Mouse (Mus musculus) forebrain, embryonic 10.5 days (tissue): ENCODE measurements at regions not wholly inside any gene's neighbourhood (a gene's known extent, or its start where the extent isn't known, plus 50 kb on each side); places are given as distances from the start of the nearest gene placed in this dataset.
A peak's percentile ranks its signal among the peaks of the same experiment; 100 is the strongest.

Source experiments
- DNase-seq: peaks from one replicate; pipeline ENCODE4 v3.0.0-alpha.2; 2017; ENCODE audit warnings: low spot score; ENCODE audit errors: extremely low spot score
- H3K27ac ChIP-seq: fragments of 300-500 bp; sonication (generic); 2 replicates; pipeline ENCODE4 v1.5.1; 2016; ENCODE audit warnings: mild to moderate bottlenecking
- H3K27me3 ChIP-seq: fragments of 300-500 bp; sonication (generic); 2 replicates; pipeline ENCODE4 v1.6.1; 2016; ENCODE audit warnings: mild to moderate bottlenecking; ENCODE audit not compliant: poor library complexity, severe bottlenecking
- H3K36me3 ChIP-seq: fragments of 300-500 bp; sonication (generic); replicated peaks from 2 replicates; pipeline ENCODE4 v1.6.1; 2016; ENCODE audit warnings: mild to moderate bottlenecking, moderate library complexity
- H3K4me1 ChIP-seq: fragments of 300-500 bp; sonication (generic); 2 replicates; pipeline ENCODE4 v1.6.1; 2016
- H3K4me3 ChIP-seq: fragments of 300-500 bp; sonication (generic); 2 replicates; pipeline ENCODE4 v1.5.1; 2016; ENCODE audit warnings: mild to moderate bottlenecking, moderate library complexity
- H3K9me3 ChIP-seq: fragments of 300-500 bp; sonication (generic); 2 replicates; pipeline ENCODE4 v1.6.1; 2016; ENCODE audit warnings: mild to moderate bottlenecking, moderate library complexity
- WGBS: fragments of 180-500 bp; shearing (Covaris S2); methylation state at CpG from one replicate; pipeline ENCODE4 v1.1.7; 2016; 5-methylcytosine and 5-hydroxymethylcytosine counted together

DNA sequence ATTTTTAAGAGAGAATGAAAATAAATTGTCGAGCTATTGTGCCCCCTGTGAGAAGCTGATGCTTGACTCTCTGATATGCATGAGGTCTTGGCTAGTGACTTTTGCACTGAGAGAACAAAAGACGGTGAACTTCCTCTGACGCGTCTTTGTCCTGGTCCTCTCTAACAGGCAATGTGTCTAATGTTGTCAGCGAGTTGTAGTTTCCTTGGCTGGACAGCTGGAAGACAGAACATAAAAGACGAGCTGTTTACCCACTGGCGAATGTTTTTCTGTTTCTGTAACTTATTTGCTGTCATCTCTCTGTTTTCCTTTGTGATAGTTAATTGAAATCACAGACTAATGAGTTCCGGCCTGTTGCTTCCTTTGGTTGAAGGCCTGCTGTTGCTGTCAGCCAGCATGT lies 208.4 kb upstream of the Tnc start:
- no peak overlapping the region for H3K27ac ChIP-seq
- no peaks in the 10 kb centered on the region for H3K9me3 ChIP-seq
- WGBS: 79% methylated on average over 8 of the region's 8 CpGs
- H3K4me3 ChIP-seq: no peak overlapping the region
- no peaks in the 10 kb centered on the region for H3K27me3 ChIP-seq
- no peaks in the 10 kb centered on the region for H3K36me3 ChIP-seq
- H3K4me1 ChIP-seq: no peaks in the 10 kb centered on the region
- no peak for DNase-seq

DNA sequence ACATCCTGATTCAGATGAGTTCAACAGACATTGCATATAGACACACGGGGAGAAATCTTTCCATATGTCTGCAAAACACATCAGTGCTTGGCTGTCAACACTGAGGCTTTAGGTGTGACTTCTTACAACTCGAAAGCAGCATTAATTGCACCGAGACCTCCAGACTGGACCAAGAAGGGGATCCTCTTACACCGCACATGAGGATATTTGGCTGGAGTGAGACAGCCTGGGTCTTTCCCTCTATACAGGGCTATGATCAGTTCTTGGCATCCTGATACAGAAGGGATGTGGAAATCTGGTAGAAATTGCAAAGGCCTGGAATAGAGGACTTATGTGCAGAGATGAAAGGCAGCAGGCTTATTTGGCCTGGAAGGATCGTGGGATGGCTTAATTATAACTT lies 203.9 kb upstream of the Tnc start:
- H3K4me1 ChIP-seq: no peaks in the 10 kb centered on the region
- H3K27ac ChIP-seq: no peak overlapping the region
- 86% methylated on average over 5 of the region's 5 CpGs for WGBS
- H3K27me3 ChIP-seq: no peaks in the 10 kb centered on the region
- no peaks in the 10 kb centered on the region for H3K36me3 ChIP-seq
- no peaks in the 10 kb centered on the region for H3K9me3 ChIP-seq
- no peak overlapping the region for H3K4me3 ChIP-seq
- DNase-seq: no peak

DNA sequence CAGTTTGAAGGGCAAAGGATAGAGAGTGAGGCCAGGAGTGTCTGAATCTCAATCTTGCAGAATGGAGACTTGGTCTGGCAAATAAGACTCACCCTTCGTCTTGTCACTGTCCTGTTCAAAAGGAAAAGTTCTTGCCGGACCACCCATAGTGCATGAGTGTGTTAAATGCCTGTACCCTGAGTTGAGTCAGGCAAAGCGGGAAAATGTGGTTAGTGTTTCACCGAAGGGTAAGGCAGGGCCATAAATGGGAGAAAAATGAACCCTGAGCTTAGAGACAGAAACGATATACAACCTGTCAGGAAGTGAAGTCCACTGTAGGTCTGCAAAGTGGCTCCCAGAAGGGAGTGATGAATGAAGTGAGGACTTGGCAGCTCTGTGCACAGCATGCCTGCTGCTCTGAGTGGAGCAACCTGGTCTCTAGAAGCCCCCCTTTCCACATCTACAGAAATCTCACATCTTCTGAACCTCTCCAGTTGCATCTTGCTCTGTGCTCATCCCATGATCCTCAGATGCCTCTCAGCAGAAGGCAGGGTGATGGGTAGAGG lies 191.5 kb upstream of the Tnc start:
- no peak for DNase-seq
- Histone ChIP-seq H3K4me1 (no peaks in the 10 kb centered on the region), H3K27ac (no peak overlapping the region), H3K36me3 (no peaks in the 10 kb centered on the region), H3K9me3 (no peaks in the 10 kb centered on the region), H3K27me3 (no peaks in the 10 kb centered on the region), H3K4me3 (no peak overlapping the region)
- WGBS: 90% methylated on average over 5 of the region's 5 CpGs

DNA sequence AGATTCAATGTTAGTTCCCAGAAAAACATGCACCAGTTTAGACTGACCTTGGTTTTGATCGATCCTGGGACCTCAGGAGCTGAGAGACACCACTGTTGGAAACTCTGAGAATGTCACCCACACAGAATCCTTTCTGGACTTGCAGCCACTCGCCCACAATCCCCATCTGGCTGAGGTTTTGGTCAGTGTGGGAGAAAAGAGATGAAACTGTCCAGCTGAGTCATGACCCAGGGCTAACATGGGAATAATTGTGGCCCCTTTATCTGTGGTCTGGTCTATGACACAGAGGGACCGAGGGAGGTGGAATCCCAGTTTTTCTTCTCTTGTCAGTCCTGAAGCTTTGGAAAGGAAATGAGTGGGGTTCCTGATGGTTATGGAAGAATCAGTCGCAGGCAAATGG lies 188.7 kb upstream of the Tnc start:
- DNase-seq: no peak
- Histone ChIP-seq H3K36me3 (no peaks in the 10 kb centered on the region), H3K27ac (no peak overlapping the region), H3K4me1 (no peaks in the 10 kb centered on the region), H3K9me3 (no peaks in the 10 kb centered on the region), H3K27me3 (no peaks in the 10 kb centered on the region), H3K4me3 (no peak overlapping the region)
- WGBS: 84% methylated on average over 4 of the region's 4 CpGs

DNA sequence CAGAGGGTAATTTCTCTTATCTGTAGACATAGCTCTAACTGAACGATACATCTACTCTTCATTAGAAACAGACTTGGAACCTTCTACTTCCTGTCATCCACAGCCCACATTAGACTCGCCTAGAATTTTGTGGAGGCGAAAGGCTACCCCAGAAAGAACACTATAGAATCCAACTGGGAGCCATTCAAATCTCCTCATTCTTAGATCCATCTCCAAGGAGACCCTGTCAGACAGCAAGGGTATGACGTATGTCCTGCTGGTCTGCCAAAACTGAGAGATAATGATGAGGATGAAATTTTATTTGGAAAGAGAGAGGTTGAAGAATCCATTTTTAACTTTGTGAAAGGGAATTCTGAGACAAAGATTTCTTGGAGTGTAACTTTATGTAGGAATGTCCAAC lies 185.3 kb upstream of the Tnc start:
- Histone ChIP-seq H3K27ac (no peak overlapping the region), H3K4me1 (no peaks in the 10 kb centered on the region), H3K9me3 (no peaks in the 10 kb centered on the region), H3K4me3 (no peak overlapping the region), H3K27me3 (no peaks in the 10 kb centered on the region), H3K36me3 (no peaks in the 10 kb centered on the region)
- no peak for DNase-seq
- WGBS: 79% methylated on average over 4 of the region's 4 CpGs

DNA sequence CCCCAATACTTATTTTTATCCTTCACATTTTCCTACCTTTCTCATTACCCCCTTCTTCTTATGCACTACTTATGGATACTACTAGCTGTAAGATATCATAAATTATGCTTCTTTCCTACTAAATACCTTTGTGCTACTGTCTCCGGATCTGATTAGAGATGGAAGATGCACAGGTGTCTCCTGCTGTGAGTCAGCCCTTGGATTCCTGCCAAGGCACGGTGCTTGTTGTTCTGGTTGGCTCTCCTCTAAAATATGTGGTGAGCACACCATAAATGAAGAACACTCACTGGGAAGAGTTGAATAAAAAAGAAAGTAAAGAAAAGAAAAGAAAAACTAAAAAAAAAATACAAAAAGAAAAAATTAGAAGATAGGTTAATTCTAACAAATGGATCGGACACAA lies 181.5 kb upstream of the Tnc start:
- DNase-seq: no peak
- H3K4me3 ChIP-seq: no peak overlapping the region
- H3K27ac ChIP-seq: no peak overlapping the region
- no peaks in the 10 kb centered on the region for H3K36me3 ChIP-seq
- H3K27me3 ChIP-seq: no peaks in the 10 kb centered on the region
- no peaks in the 10 kb centered on the region for H3K9me3 ChIP-seq
- no peaks in the 10 kb centered on the region for H3K4me1 ChIP-seq
- WGBS: 86% methylated on average over 3 of the region's 3 CpGs

DNA sequence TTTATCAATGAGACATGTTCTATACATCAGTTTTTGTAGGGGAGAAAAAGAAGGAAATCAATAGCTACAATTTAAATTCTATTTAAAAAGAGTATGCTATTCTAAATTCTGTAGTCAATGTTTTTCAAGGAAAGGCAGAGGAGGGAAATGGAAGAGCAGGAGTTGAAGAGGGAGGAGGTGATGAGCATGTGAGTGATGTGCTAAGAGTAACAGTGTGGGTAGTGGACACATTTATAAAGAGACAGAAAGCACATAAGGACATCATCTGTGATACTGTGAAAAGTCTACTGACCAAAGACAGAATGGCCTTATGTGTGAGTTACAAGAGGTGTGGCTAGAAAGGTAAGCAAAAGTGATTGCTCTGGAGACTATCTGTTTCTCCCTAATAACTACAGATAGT lies 179.8 kb upstream of the Tnc start:
- no peaks in the 10 kb centered on the region for H3K4me1 ChIP-seq
- no peak for DNase-seq
- no peaks in the 10 kb centered on the region for H3K27me3 ChIP-seq
- H3K36me3 ChIP-seq: no peaks in the 10 kb centered on the region
- no peak overlapping the region for H3K4me3 ChIP-seq
- H3K27ac ChIP-seq: no peak overlapping the region
- H3K9me3 ChIP-seq: no peaks in the 10 kb centered on the region

DNA sequence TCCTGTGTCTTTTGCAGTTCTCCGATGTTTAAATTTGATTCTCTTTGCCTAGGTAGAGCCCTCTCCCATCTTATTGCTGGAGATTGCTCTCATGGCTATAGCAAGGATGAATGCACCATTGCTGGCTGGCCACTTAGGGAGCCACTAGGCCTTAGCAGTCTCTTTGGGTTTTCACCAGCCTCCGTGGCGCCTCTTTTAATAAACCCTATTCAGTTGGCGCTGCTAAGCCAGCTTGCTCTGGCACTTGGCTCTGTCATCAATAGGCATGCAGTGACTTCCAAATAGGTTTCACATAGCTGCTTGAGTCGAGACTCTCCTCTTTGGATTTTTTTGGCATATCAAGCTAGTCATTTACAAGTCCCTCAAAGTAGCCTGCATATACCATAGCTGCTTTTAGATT lies 178.1 kb upstream of the Tnc start:
- no peaks in the 10 kb centered on the region for H3K9me3 ChIP-seq
- WGBS: 87% methylated on average over 5 of the region's 5 CpGs

DNA sequence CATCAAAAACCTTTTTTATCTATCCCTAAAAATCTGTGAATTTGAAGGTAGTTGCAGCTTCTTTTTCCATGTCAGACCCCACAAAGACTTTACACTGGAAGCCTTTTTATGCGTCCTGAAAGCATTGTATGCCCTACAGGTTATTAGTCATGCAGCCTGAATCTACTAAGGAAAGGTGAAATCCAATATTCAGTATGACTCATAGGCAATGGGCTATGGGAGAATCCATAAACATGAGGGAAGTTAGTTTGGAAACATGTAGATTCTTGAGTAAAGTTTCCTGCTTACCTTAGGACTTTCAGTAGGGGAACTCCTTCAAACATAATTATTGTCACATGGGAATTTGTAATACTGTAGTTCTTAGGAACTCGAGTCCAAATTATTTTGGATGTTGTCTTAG lies 173.0 kb upstream of the Tnc start:
- H3K4me3 ChIP-seq: no peak overlapping the region
- 82% methylated on average over 2 of the region's 2 CpGs for WGBS
- no peaks in the 10 kb centered on the region for H3K4me1 ChIP-seq
- H3K27me3 ChIP-seq: no peaks in the 10 kb centered on the region
- no peak for DNase-seq
- H3K9me3 ChIP-seq: no peaks in the 10 kb centered on the region
- no peak overlapping the region for H3K27ac ChIP-seq
- no peaks in the 10 kb centered on the region for H3K36me3 ChIP-seq

More for the DNA sequence above, 178.1 kb upstream of the Tnc start:
- Histone ChIP-seq H3K27ac (no peak overlapping the region), H3K4me1 (no peaks in the 10 kb centered on the region), H3K36me3 (no peaks in the 10 kb centered on the region), H3K4me3 (no peak overlapping the region), H3K27me3 (no peaks in the 10 kb centered on the region)
- no peak for DNase-seq

DNA sequence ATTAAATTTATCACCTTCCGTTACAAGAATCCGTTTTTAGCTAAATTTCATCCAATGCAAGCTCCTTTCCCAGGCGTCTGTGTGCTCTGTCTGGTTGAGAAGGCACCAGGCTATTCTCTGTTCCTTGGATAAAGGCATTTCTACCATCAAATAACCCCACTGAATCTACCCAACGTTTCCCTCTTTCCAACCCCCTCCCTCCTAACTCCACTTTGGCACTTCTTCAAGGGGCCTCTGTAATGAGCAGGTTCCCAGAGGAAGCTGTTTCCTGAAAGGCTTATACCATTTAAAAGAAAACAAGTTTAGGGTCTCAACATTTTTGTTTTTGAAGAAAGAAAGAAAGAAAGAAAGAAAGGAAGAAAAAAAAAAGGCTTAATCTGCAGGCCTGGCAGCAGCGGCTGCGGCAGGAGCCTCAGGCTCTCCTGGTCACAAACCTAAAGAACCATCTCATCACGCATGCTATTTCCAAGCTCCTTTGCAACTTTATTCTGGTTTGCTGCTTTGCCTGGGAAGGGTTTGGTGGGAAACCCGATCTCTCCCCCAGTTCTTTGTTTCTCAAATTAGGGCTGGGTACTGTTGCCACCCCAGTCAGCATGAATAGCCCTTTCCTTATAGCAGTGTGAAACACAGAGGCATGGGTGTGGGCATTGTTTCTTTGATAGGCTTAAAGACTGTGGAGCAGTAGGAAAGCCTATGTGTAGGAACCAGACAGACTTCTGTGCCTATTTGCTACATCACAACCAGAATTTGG lies 160.5 kb upstream of the Tnc start:
- Histone ChIP-seq H3K36me3 (no peaks in the 10 kb centered on the region), H3K4me3 (no peak overlapping the region), H3K27ac (peak overlapping the region; percentile 53; the same call in 1 of the 2 replicates), H3K27me3 (no peaks in the 10 kb centered on the region), H3K4me1 (peaks cover 9% of the 10 kb centered on the region), H3K9me3 (no peaks in the 10 kb centered on the region)
- 29% methylated on average over 8 of the region's 8 CpGs for WGBS
- peak; percentile 18 for DNase-seq

DNA sequence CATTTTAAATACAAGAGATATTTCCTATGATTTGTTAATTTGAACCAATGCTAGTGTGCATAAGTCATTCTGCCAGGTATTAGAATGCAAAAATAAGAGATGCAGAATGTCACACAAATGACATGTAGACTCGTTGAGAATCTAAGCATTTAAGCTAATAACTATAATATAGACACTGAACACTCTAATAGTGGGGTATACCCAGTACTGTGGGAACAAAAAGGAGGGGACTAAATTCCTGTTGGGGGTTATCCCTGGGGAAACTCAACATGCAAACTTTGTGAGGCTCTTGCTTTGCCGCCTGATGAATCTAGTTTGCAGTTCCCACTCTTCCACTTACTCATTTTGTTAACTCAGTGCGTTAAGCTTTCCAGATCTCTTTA lies 154.0 kb upstream of the Tnc start:
- H3K4me1 ChIP-seq: no peaks in the 10 kb centered on the region
- no peak overlapping the region for H3K4me3 ChIP-seq
- WGBS: 92% methylated on average over 3 of the region's 3 CpGs
- H3K27ac ChIP-seq: no peak overlapping the region
- DNase-seq: no peak
- H3K27me3 ChIP-seq: no peaks in the 10 kb centered on the region
- no peaks in the 10 kb centered on the region for H3K9me3 ChIP-seq
- no peaks in the 10 kb centered on the region for H3K36me3 ChIP-seq

DNA sequence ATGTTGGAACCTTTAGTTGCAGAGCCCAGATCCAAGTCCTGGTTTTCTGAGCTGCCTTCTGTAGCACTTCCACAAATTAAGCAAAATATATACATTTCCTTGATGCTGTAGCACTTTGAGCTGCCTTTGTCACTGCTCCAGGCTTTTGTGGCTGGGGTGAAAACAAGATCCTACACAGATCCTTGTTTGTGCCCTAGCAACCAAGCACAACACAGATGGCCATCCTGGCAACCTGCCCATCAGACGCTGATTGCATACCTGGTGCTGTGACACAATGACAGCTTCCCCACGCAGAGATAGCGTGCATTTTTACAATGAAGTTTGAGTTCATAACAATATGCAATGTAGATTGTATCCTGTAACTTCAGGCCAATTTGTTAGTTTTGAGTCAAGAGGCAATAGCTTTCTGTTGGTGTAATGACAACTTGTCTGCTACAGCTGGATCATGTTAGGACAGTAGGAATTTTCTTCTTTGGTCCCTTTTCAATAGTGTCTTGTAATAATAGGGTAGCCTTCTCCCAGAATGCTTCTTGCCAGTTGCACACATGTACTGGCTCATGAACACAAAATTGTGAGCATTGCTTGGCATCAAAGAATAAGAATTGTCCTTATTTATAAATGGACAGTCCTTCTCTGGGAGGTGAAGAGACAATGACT lies 153.5 kb upstream of the Tnc start:
- Histone ChIP-seq H3K9me3 (no peaks in the 10 kb centered on the region), H3K27ac (no peak overlapping the region), H3K27me3 (no peaks in the 10 kb centered on the region), H3K36me3 (no peaks in the 10 kb centered on the region), H3K4me3 (no peak overlapping the region), H3K4me1 (no peaks in the 10 kb centered on the region)
- 89% methylated on average over 3 of the region's 3 CpGs for WGBS
- DNase-seq: no peak

DNA sequence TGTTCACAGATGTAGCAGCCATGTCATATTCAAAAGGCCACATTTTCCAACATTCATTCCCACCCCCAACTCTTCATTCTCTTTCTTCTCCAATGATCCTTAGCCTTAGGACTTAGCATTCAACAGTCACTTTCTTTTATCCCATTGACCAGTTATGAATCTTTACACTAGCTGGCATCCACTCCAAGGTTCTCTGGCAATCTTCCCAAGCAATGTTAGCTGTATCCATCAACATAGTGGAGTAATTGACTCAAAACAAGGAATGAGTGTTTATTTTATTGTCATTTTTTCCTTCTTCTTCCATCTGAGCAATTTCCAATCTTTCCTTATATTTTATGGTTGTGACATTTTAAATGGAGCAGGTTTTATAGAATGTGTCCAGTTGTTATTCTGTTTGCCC lies 138.2 kb upstream of the Tnc start:
- H3K27me3 ChIP-seq: no peaks in the 10 kb centered on the region
- DNase-seq: no peak
- H3K9me3 ChIP-seq: no peaks in the 10 kb centered on the region
- H3K4me1 ChIP-seq: no peaks in the 10 kb centered on the region
- H3K4me3 ChIP-seq: no peak overlapping the region
- no peak overlapping the region for H3K27ac ChIP-seq
- no peaks in the 10 kb centered on the region for H3K36me3 ChIP-seq
